Mouse (Mus musculus) heart, embryonic 10.5 days (tissue): ENCODE results near the gene Dnah17. TPM values are rescaled to one million over a fixed set of nuclear protein-coding genes. Genes with fewer than 3 reads are reported as not detected.

ENCODE experiments used
- DNase-seq: peaks from one replicate; pipeline ENCODE4 v3.0.0-alpha.2; 2017; ENCODE audit warnings: low spot score
- H3K27ac ChIP-seq: fragments of 300-500 bp; sonication (generic); 2 replicates; pipeline ENCODE4 v1.5.1; 2016; ENCODE audit warnings: mild to moderate bottlenecking
- H3K27me3 ChIP-seq: fragments of 300-500 bp; sonication (generic); 2 replicates; pipeline ENCODE4 v1.6.1; 2016; ENCODE audit warnings: mild to moderate bottlenecking; ENCODE audit not compliant: poor library complexity, insufficient read depth, severe bottlenecking
- H3K36me3 ChIP-seq: fragments of 300-500 bp; sonication (generic); 2 replicates; pipeline ENCODE4 v1.6.1; 2016; ENCODE audit warnings: mild to moderate bottlenecking, moderate library complexity
- H3K4me1 ChIP-seq: fragments of 300-500 bp; sonication (generic); 2 replicates; pipeline ENCODE4 v1.6.1; 2016; ENCODE audit warnings: mild to moderate bottlenecking
- H3K4me3 ChIP-seq: fragments of 300-500 bp; sonication (generic); 2 replicates; pipeline ENCODE4 v1.5.1; 2016; ENCODE audit warnings: mild to moderate bottlenecking, moderate library complexity
- H3K9me3 ChIP-seq: fragments of 300-500 bp; sonication (generic); 2 replicates; pipeline ENCODE4 v1.6.1; 2016; ENCODE audit warnings: mild to moderate bottlenecking, moderate library complexity
- WGBS: fragments of 180-500 bp; shearing (Covaris S2); methylation state at CpG from one replicate; pipeline ENCODE4 v1.1.7; 2016; 5-methylcytosine and 5-hydroxymethylcytosine counted together
- polyA plus RNA-seq: library from polyadenylated mRNA; unstranded; fragments of >200 nt; fragmentation: Nextera tagmentation; extraction: Ambion mirVana; gene quantifications from 2 replicates; pipeline ENCODE4 v1.2.1, GENCODE M21; 2016

Gene Dnah17
- polyA plus RNA-seq, 1 experiment from 2014 or later = 0.14 TPM

DNA sequence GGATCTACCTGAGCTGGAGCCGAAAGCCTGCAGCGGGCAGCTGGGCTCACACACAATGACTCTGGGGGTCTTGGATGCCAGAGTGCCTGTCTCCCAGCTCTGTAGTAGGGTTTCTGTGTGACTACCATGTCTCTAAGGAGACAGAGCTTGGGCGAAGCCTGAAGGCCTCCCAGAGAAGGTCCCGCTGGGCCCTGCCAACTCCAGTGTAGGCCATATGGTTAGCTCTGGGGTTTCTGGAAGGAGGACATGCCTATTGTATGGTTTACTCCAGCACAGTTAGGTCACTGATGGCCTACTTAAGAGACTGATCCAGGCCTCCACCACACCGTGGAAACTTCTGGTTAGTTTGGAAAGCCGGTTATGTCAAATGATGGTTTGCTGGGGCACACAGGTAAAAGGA is 7.9 kb upstream of the Dnah17 start:
- Histone ChIP-seq H3K4me3 (no peak overlapping the region), H3K27ac (no peak overlapping the region), H3K4me1 (peaks cover 53% of the 10 kb centered on the region), H3K9me3 (no peaks in the 10 kb centered on the region), H3K36me3 (no peaks in the 10 kb centered on the region), H3K27me3 (no peaks in the 10 kb centered on the region)
- WGBS = 92% methylated on average over 6 of the region's 6 CpGs
- DNase-seq = no peak

DNA sequence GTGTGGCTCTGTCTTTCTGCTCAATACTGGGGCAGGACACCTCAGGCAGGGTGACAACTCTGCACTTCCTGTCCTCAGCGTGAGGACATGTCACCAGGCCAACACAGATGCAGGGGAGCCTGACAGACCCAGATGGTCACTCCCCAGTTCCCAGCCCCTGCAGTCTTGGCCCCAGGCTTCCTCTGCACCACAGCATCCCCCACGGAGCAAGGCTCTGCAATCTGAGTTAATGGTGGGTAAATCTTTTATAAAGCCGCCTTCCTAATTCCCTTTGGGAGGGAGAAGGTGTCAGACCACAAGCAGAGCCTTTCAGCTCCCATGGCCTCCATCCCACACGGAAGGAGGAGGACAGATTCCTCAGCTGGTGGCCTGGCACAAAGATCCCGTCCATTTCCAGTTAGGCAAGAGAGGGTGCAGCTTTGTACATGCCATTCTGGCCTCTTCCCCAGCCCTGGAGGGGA is 5.8 kb upstream of the Dnah17 start:
- Histone ChIP-seq H3K36me3 (no peaks in the 10 kb centered on the region), H3K9me3 (no peaks in the 10 kb centered on the region), H3K27me3 (no peaks in the 10 kb centered on the region), H3K4me1 (peaks cover 56% of the 10 kb centered on the region), H3K27ac (0 out of 2 replicates have a peak overlapping the region, but pooled peaks have one; percentile 31), H3K4me3 (no peak overlapping the region)
- DNase-seq = no peak
- 40% methylated on average over 5 of the region's 5 CpGs for WGBS

DNA sequence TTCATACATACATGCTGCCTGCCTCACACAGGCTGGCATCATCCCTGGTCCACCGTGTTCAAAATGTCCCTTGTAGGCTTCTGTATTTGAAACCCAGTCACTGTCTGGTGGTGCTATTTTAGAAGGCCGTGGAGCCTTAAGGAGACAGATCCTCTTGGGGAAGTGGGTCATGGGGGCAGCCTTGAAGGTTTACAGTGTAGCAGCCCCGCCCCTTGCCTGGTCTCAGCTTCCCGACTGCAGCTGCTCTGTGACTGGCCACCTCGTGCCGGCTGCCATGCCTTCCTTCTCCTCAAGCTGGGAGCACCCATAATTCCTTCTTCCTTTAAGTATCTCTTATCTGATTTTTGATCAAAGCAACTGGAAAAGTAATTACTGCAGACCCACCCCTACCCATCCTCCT is 4.8 kb upstream of the Dnah17 start:
- no peak overlapping the region for H3K27ac ChIP-seq
- no peaks in the 10 kb centered on the region for H3K36me3 ChIP-seq
- WGBS = 54% methylated on average over 6 of the region's 6 CpGs
- no peaks in the 10 kb centered on the region for H3K9me3 ChIP-seq
- H3K27me3 ChIP-seq = no peaks in the 10 kb centered on the region
- no peak overlapping the region for H3K4me3 ChIP-seq
- peaks cover 49% of the 10 kb centered on the region for H3K4me1 ChIP-seq
- DNase-seq = no peak

DNA sequence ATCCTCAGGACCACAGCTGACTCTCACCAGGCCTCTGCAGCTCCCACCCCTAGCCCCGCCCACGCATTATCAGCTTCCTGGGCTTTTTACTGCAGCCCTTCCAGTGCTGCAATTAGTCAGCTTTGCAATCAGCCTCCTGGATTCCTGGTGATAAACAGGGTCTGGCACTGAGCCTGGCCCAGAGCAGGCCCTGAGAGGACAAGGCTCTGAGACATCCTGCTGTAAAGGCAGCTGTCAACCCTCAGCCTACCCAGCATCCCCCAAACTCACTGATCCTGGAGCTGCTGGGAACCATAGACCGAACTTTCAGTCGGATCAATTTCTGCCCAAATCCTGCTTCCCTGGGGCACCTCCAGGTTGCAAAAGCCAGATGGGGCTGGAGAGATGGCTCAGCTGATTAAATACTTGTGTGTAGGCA is 3.3 kb upstream of the Dnah17 start:
- Histone ChIP-seq H3K4me1 (peaks cover 59% of the 10 kb centered on the region), H3K27ac (peak overlapping the region; percentile 31; the same call in 1 of the 2 replicates), H3K9me3 (no peaks in the 10 kb centered on the region), H3K36me3 (no peaks in the 10 kb centered on the region), H3K4me3 (no peak overlapping the region), H3K27me3 (no peaks in the 10 kb centered on the region)
- 21% methylated on average over 4 of the region's 4 CpGs for WGBS
- peak; percentile 85 for DNase-seq

DNA sequence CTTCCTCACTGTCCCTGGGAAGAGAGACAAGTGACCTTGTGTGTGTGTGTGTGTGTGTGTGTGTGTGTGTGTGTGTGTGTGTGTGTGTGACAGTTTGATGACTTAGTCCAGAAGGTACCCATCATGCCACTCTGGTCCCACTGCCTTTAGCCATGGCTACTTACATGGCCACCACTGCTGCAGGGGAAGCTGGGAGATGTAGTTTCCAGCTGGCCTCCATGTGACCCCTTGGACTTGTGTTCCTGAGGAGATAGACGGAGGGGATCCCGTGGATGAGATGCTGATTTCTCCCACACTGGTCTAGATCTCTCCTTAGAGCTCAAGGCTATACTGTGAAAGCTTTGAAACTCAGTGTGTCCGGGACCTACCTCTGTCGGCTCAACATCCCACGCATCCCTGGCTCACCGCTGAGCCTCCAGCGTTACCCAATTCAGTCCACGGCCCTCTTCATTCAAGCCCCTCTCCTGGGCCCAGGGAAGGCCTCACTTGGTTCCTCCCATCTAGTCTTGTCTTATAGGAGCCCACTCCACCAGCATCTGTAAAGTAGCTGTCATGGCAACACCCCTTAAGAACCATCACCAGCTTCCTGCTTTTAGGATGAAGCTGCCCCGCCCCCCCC is 2.8 kb upstream of the Dnah17 start:
- DNase-seq = no peak
- peak overlapping the region; percentile 31; the same call in 1 of the 2 replicates for H3K27ac ChIP-seq
- no peaks in the 10 kb centered on the region for H3K27me3 ChIP-seq
- H3K36me3 ChIP-seq = no peaks in the 10 kb centered on the region
- WGBS = 47% methylated on average over 9 of the region's 9 CpGs
- H3K4me1 ChIP-seq = peaks cover 59% of the 10 kb centered on the region
- H3K4me3 ChIP-seq = no peak overlapping the region
- no peaks in the 10 kb centered on the region for H3K9me3 ChIP-seq

DNA sequence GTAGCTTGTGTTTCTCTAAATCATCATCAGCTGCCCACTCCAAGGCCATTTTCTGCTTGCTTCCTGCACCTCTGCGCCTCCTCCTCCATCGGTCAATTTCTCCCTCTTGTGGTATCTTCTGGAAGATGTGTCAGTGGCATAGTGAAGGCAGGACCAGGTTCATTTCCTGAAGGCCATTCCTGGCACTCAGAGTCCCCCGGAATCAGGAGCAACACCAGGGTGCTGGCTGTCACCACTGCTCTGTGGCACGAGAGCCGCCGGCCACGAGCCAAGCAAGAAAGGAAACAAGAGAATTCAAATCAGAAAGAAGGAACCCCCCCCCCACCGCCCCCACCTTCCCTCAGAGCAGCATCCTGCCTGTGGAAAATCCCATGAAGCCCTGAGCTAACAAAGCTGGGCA is 1.7 kb upstream of the Dnah17 start:
- no peak overlapping the region for H3K4me3 ChIP-seq
- H3K4me1 ChIP-seq = peaks cover 59% of the 10 kb centered on the region
- peak overlapping the region; percentile 56; the same call in 1 of the 2 replicates for H3K27ac ChIP-seq
- no peaks in the 10 kb centered on the region for H3K36me3 ChIP-seq
- no peak for DNase-seq
- H3K27me3 ChIP-seq = no peaks in the 10 kb centered on the region
- 66% methylated on average over 8 of the region's 8 CpGs for WGBS
- H3K9me3 ChIP-seq = no peaks in the 10 kb centered on the region

DNA sequence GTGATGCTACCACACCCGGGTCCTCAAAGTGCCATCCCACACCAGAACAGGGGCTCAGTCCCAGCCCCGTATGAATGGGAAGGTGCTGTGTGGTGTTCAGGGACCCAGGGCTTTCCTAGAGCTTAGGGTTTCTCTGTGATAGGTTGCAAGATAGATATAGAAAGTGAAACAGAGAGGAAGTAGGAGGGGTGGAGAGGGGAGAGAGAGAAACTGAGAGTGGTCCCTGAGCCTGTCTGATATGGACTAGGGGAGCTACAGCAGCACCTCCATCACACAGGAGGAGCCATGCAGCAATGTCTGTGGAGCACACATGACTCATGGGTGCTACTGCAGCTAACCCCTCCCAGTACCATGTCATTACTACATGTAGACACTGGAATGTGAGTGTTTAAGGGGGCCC is 622 bp downstream of the Dnah17 start:
- no peaks in the 10 kb centered on the region for H3K9me3 ChIP-seq

DNA sequence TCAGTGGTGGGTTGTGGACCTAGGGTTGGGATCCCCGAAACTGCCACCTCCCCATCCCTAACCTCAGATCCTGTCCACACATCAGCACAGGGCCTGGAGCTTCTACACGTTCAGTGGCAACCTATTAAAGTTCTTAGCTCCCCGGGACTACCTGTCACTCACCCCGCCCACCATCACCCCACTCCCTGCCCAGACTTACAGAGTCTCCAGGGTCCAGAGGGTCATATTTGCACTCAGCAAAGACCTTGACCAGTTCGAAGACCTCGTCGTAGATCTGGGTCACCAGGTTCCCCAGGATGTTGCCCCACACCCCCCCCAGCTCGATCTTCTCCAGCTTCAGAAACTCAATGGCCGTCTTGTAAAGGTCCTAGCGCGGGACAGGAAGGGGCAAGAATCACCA is 8.8 kb downstream of the Dnah17 start:
- Histone ChIP-seq H3K27ac (0 out of 2 replicates have a peak overlapping the region, but pooled peaks have one; percentile 11), H3K4me1 (peaks cover 44% of the 10 kb centered on the region), H3K27me3 (peaks cover 8% of the 10 kb centered on the region; the same call in 1 of the 2 replicates), H3K36me3 (no peaks in the 10 kb centered on the region), H3K4me3 (no peak overlapping the region), H3K9me3 (no peaks in the 10 kb centered on the region)
- 86% methylated on average over 11 of the region's 11 CpGs for WGBS
- DNase-seq = no peak

More for the DNA sequence above, 622 bp downstream of the Dnah17 start:
- Histone ChIP-seq H3K4me3 (no peak overlapping the region), H3K27ac (no peak overlapping the region), H3K27me3 (peaks cover 8% of the 10 kb centered on the region; the same call in 1 of the 2 replicates), H3K36me3 (no peaks in the 10 kb centered on the region), H3K4me1 (peaks cover 47% of the 10 kb centered on the region)
- DNase-seq = no peak
- 70% methylated on average over 2 of the region's 2 CpGs for WGBS

DNA sequence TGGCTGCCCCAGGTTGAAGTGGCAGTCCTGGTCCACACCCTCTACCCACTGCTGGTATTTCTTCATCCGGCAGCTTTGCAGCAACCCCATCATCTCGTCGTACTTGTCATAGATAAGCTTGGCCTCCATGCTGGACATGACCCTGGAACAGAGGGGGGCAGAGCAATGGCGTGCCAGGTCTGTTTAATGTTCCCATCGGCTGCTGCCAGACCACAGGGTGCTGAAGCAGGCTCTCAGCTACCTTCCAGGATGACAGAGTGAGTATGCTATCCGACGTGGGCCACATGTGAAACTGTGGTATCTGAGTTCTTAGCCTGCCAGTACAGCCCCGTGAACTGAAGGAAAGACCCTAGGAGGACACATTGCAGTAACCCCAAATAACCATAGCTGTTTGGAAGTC is 11.7 kb downstream of the Dnah17 start:
- H3K27ac ChIP-seq = 0 out of 2 replicates have a peak overlapping the region, but pooled peaks have one; percentile 16
- 32% methylated on average over 8 of the region's 8 CpGs for WGBS
- peaks cover 53% of the 10 kb centered on the region for H3K4me1 ChIP-seq
- H3K4me3 ChIP-seq = no peak overlapping the region
- H3K27me3 ChIP-seq = no peaks in the 10 kb centered on the region
- no peaks in the 10 kb centered on the region for H3K36me3 ChIP-seq
- no peaks in the 10 kb centered on the region for H3K9me3 ChIP-seq
- no peak for DNase-seq

DNA sequence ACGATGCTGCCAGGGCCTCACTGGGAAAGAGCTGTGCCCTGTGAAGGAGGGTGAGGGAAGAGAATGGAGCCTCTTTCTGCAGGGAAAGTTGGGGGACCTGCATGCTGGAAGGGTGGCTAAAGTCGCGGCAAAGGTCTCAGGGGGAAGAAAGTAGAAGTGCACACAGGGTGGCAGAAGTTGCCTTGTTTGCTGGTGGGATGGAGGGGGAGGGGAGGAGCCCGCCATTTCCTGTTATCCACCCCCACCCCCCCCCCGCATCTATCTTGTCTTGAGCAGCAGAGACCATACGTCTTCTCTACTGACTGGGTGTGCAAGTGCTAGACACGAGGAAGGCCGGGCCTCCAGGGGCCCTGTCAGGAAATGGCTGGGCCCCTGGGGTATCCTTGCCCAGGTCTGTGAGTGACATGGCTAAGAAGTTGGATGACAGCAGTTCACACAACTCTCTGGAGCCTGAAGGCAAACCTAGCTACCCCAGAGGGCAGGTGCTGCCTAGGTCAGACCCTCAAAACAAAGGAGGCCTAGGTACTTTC is 15.8 kb downstream of the Dnah17 start:
- no peak overlapping the region; the same call in 1 of the 2 replicates for H3K27ac ChIP-seq
- no peak for DNase-seq
- peaks cover 6% of the 10 kb centered on the region for H3K27me3 ChIP-seq
- H3K36me3 ChIP-seq = no peaks in the 10 kb centered on the region
- WGBS = 62% methylated on average over 8 of the region's 8 CpGs
- H3K4me3 ChIP-seq = no peak overlapping the region
- H3K9me3 ChIP-seq = no peaks in the 10 kb centered on the region
- peaks cover 35% of the 10 kb centered on the region for H3K4me1 ChIP-seq

DNA sequence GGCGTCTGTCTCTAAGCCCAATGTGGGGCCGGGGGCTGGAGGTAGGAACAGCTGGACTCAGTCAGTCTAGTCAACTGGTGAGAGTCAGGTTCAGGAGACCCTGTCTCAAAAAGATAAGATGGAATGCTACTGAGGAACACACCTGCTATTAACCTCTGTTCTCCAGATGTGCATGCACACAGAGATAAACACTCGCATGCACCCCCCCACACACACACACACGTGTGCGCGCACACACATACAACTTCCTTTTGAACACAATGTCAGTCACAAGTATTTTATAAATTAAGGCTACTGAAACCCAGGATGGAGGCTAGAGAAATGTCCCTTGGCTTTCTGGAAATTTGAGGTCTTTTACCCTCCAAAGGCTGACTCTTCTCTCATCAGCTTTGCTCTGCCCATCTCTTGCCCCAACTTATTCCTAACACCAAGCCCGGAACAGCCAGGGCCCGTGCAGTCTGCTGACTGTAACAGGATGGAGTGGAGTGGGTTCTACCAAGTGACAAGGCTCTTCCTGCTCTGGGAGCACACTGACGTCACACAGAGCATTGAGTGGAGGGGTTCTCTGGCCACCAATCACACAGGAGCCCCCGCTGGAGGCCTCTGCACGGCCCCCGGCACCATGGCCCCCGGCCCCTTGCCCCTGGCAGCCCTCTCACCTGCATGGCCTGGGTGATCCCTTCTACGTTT is 16.8 kb downstream of the Dnah17 start:
- H3K27me3 ChIP-seq = peaks cover 6% of the 10 kb centered on the region
- 77% methylated on average over 14 of the region's 14 CpGs for WGBS

DNA sequence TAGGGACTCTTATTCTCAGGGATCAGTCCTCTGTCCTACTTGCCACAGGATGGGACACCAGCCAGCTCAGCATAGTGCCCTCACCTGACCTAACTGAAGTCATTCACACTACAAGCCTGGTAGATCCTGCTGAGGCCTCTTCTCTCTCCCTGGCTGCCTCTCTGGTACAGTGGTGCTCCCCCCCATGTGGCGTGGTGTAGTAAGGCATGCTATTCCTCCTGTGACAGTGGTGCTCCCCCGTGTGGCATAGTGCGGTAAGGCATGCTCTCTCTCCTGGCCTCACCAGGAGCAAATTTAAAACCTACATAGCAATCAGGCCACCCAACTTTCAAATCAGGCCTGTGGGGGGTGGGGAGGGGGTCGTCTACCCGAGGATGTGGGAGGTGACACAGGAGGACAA is 26.4 kb downstream of the Dnah17 start:
- Histone ChIP-seq H3K4me1 (peaks cover 38% of the 10 kb centered on the region), H3K27ac (0 out of 2 replicates have a peak overlapping the region, but pooled peaks have one; percentile 29)
- WGBS = 11% methylated on average over 5 of the region's 5 CpGs

More for the DNA sequence above, 16.8 kb downstream of the Dnah17 start:
- no peak overlapping the region; the same call in 1 of the 2 replicates for H3K27ac ChIP-seq
- H3K9me3 ChIP-seq = no peaks in the 10 kb centered on the region
- peaks cover 29% of the 10 kb centered on the region for H3K4me1 ChIP-seq
- H3K36me3 ChIP-seq = no peaks in the 10 kb centered on the region
- DNase-seq = no peak
- no peak overlapping the region for H3K4me3 ChIP-seq

DNA sequence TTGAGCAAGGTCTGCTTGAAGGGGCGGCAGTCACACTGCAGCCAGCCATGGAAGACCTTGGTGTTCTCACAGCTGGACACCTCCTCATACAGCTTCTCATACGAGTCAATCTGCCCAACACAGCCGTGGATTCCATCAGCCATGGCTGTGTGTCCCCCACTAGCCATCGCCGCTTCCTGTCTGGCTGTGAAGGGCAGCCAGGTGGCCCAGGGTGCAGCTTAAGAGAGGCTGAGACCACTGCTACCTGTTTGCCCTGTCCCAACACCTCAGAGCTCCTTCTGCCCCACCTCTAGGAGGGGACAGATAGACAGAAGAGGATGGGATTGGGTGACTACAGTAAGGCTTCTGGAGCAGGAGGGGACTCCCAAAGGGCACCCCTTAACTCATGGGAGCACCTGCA is 27.1 kb downstream of the Dnah17 start:
- Histone ChIP-seq H3K27me3 (peaks cover 17% of the 10 kb centered on the region), H3K27ac (0 out of 2 replicates have a peak overlapping the region, but pooled peaks have one; percentile 29), H3K4me1 (peaks cover 32% of the 10 kb centered on the region), H3K4me3 (no peak overlapping the region), H3K36me3 (no peaks in the 10 kb centered on the region), H3K9me3 (no peaks in the 10 kb centered on the region)
- DNase-seq = no peak
- 82% methylated on average over 5 of the region's 5 CpGs for WGBS

More for the DNA sequence above, 26.4 kb downstream of the Dnah17 start:
- Histone ChIP-seq H3K4me3 (no peak overlapping the region), H3K9me3 (no peaks in the 10 kb centered on the region), H3K36me3 (no peaks in the 10 kb centered on the region), H3K27me3 (peaks cover 17% of the 10 kb centered on the region)
- peak; percentile 84 for DNase-seq
